Mouse (Mus musculus): ENCODE data around the gene Cabp2.

DNA sequence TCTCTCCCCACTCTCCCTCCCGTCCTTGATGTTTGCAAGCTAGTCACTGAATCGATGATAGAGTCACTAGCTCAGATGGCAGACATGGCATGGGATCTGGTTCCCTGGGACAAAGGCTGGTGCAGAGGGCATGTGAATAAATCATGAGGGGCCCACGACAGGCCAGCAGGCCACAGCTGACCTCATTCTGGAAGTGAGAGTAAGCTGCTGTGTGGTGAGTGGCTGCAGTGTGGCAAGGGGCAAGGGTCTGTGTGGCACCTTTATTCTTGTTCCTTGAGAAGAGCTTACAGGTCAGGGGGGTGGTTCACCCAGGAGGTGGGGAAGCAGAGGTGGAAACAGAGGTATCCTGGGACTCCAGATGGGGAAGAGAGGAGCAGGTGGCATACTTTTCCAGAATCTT is at the start of gene Cabp2:
- TF ChIP-seq CTCF (IDR thresholded peaks at IDR 0.05; ENCODE audit: low read depth, low read length) (no peak), POLR2A (IDR thresholded peaks at IDR 0.05; ENCODE audit: borderline replicate concordance, low read depth, low read length) (no peak)
